Mouse (Mus musculus): Measurements from ENCODE around the gene Disp1. TPM values are rescaled to one million over a fixed set of nuclear protein-coding genes. Genes with fewer than 3 reads are reported as not detected.

Disp1 gene
- polyA plus RNA-seq, 1 experiment from 2014 or later: 18.3 TPM

- H3K36me3 ChIP-seq: no peaks in the 10 kb centered on the region
- no peak overlapping the region for H3K27ac ChIP-seq (replicated peaks)
- no peak overlapping the region for H3K4me2 ChIP-seq (replicated peaks)
- no peak overlapping the region for H3K9ac ChIP-seq
- no peaks in the 10 kb centered on the region for H3K9me3 ChIP-seq (replicated peaks)
- ATAC-seq (ENCODE audit: insufficient number of reproducible peaks, low FRiP score, low TSS enrichment, low read depth): peak; percentile 62; the same call in 1 of the 2 replicates
- no peak overlapping the region for H3K4me3 ChIP-seq (replicated peaks)
- peaks cover 34% of the 10 kb centered on the region for H3K4me1 ChIP-seq
- 47% methylated on average over 6 of the region's 6 CpGs for WGBS
- H3K27me3 ChIP-seq: no peaks in the 10 kb centered on the region
Measured at GRCm38 (mm10) chr1:183049295-183049694, 172.0 kb downstream of the Disp1 start.

- no peak for ATAC-seq (ENCODE audit: insufficient number of reproducible peaks, low FRiP score, low TSS enrichment, low read depth)
Measured at GRCm38 (mm10) chr1:183047913-183048523, 173.3 kb downstream of the Disp1 start.

GRCm38 (mm10) chr1:183047191-183047912, 174.0 kb downstream of the Disp1 start:
- Histone ChIP-seq H3K4me3 (replicated peaks) (no peak overlapping the region), H3K4me1 (peaks cover 34% of the 10 kb centered on the region), H3K4me2 (replicated peaks) (no peak overlapping the region), H3K27me3 (no peaks in the 10 kb centered on the region), H3K9ac (no peak overlapping the region), H3K27ac (replicated peaks) (no peak overlapping the region), H3K36me3 (no peaks in the 10 kb centered on the region), H3K9me3 (replicated peaks) (no peaks in the 10 kb centered on the region)
- ATAC-seq (ENCODE audit: insufficient number of reproducible peaks, low FRiP score, low TSS enrichment, low read depth): no peak
- WGBS: 34% methylated on average over 7 of the region's 7 CpGs

More at GRCm38 (mm10) chr1:183047913-183048523, 173.3 kb downstream of the Disp1 start:
- no peak overlapping the region for H3K9ac ChIP-seq
- H3K4me2 ChIP-seq (replicated peaks): no peak overlapping the region
- peaks cover 34% of the 10 kb centered on the region for H3K4me1 ChIP-seq
- 56% methylated on average over 5 of the region's 5 CpGs for WGBS
- no peak overlapping the region for H3K4me3 ChIP-seq (replicated peaks)
- H3K27me3 ChIP-seq: no peaks in the 10 kb centered on the region
- H3K27ac ChIP-seq (replicated peaks): peak overlapping the region; percentile 35; the same call in 1 of the 2 replicates
- no peaks in the 10 kb centered on the region for H3K9me3 ChIP-seq (replicated peaks)
- H3K36me3 ChIP-seq: no peaks in the 10 kb centered on the region

GRCm38 (mm10) chr1:183046081-183046480, 175.2 kb downstream of the Disp1 start:
- Histone ChIP-seq H3K36me3 (no peaks in the 10 kb centered on the region), H3K27me3 (no peaks in the 10 kb centered on the region), H3K4me2 (replicated peaks) (no peak overlapping the region), H3K4me3 (replicated peaks) (no peak overlapping the region), H3K4me1 (peaks cover 34% of the 10 kb centered on the region), H3K9ac (no peak overlapping the region), H3K27ac (replicated peaks) (no peak overlapping the region), H3K9me3 (replicated peaks) (no peaks in the 10 kb centered on the region)
- no peak for ATAC-seq (ENCODE audit: insufficient number of reproducible peaks, low FRiP score, low TSS enrichment, low read depth)
- WGBS: 63% methylated on average over 12 of the region's 12 CpGs

- H3K9ac ChIP-seq: no peak overlapping the region
- H3K36me3 ChIP-seq: no peaks in the 10 kb centered on the region
- H3K27ac ChIP-seq (replicated peaks): no peak overlapping the region
- no peaks in the 10 kb centered on the region for H3K9me3 ChIP-seq (replicated peaks)
- H3K27me3 ChIP-seq: no peaks in the 10 kb centered on the region
- no peak overlapping the region for H3K4me3 ChIP-seq (replicated peaks)
- ATAC-seq (ENCODE audit: insufficient number of reproducible peaks, low FRiP score, low TSS enrichment, low read depth): no peak
- no peak overlapping the region for H3K4me2 ChIP-seq (replicated peaks)
- H3K4me1 ChIP-seq: peaks cover 31% of the 10 kb centered on the region
- WGBS: 54% methylated on average over 13 of the region's 13 CpGs
Measured at GRCm38 (mm10) chr1:183043161-183043812, 178.0 kb downstream of the Disp1 start.

GRCm38 (mm10) chr1:183041703-183042102, 179.6 kb downstream of the Disp1 start:
- no peak overlapping the region for H3K27ac ChIP-seq (replicated peaks)
- no peak overlapping the region for H3K4me3 ChIP-seq (replicated peaks)
- H3K4me2 ChIP-seq (replicated peaks): no peak overlapping the region
- H3K9ac ChIP-seq: no peak overlapping the region
- WGBS: 88% methylated on average over 6 of the region's 7 CpGs
- no peak for ATAC-seq (ENCODE audit: insufficient number of reproducible peaks, low FRiP score, low TSS enrichment, low read depth)
- H3K27me3 ChIP-seq: no peaks in the 10 kb centered on the region
- H3K9me3 ChIP-seq (replicated peaks): no peaks in the 10 kb centered on the region
- H3K4me1 ChIP-seq: peaks cover 15% of the 10 kb centered on the region; the same call in 1 of the 2 replicates
- no peaks in the 10 kb centered on the region for H3K36me3 ChIP-seq

- Histone ChIP-seq H3K9ac (no peak overlapping the region), H3K4me2 (replicated peaks) (no peak overlapping the region), H3K4me1 (0 out of 2 replicates have a peak, but pooled peaks cover 10% of the 10 kb centered on the region), H3K9me3 (replicated peaks) (no peaks in the 10 kb centered on the region), H3K36me3 (no peaks in the 10 kb centered on the region), H3K4me3 (replicated peaks) (no peak overlapping the region), H3K27me3 (no peaks in the 10 kb centered on the region), H3K27ac (replicated peaks) (no peak overlapping the region)
- WGBS: 65% methylated on average over 11 of the region's 11 CpGs
- peak; percentile 66 for ATAC-seq (ENCODE audit: insufficient number of reproducible peaks, low FRiP score, low TSS enrichment, low read depth)
Measured at GRCm38 (mm10) chr1:183040847-183041382, 180.4 kb downstream of the Disp1 start.

- no peaks in the 10 kb centered on the region for H3K36me3 ChIP-seq
- no peaks in the 10 kb centered on the region for H3K27me3 ChIP-seq
- no peak overlapping the region for H3K4me2 ChIP-seq (replicated peaks)
- H3K4me3 ChIP-seq (replicated peaks): no peak overlapping the region
- H3K9ac ChIP-seq: no peak overlapping the region
- 50% methylated on average over 6 of the region's 6 CpGs for WGBS
- H3K4me1 ChIP-seq: 0 out of 2 replicates have a peak, but pooled peaks cover 9% of the 10 kb centered on the region
- ATAC-seq (ENCODE audit: insufficient number of reproducible peaks, low FRiP score, low TSS enrichment, low read depth): no peak
- H3K9me3 ChIP-seq (replicated peaks): no peaks in the 10 kb centered on the region
- H3K27ac ChIP-seq (replicated peaks): 0 out of 2 replicates have a peak overlapping the region, but pooled peaks have one; percentile 4
Measured at GRCm38 (mm10) chr1:183039881-183040708, 181.2 kb downstream of the Disp1 start.

- no peaks in the 10 kb centered on the region for H3K27me3 ChIP-seq
- H3K27ac ChIP-seq (replicated peaks): no peak overlapping the region
- no peak overlapping the region for H3K9ac ChIP-seq
- no peak overlapping the region for H3K4me2 ChIP-seq (replicated peaks)
- 0 out of 2 replicates have a peak, but pooled peaks cover 9% of the 10 kb centered on the region for H3K4me1 ChIP-seq
- H3K36me3 ChIP-seq: no peaks in the 10 kb centered on the region
- ATAC-seq (ENCODE audit: insufficient number of reproducible peaks, low FRiP score, low TSS enrichment, low read depth): no peak
- no peak overlapping the region for H3K4me3 ChIP-seq (replicated peaks)
- H3K9me3 ChIP-seq (replicated peaks): no peaks in the 10 kb centered on the region
- 76% methylated on average over 7 of the region's 7 CpGs for whole genome bisulfite sequencing
Measured at GRCm38 (mm10) chr1:183039404-183039803, 181.9 kb downstream of the Disp1 start.

All from embryonic facial prominence, embryonic 15.5 days (tissue).